Mouse (Mus musculus): ENCODE results near the gene Fabp1. TPM values are rescaled to one million over a fixed set of nuclear protein-coding genes. Genes with fewer than 3 reads are reported as not detected.

The Fabp1 gene
- polyA plus RNA-seq, 1 experiment from 2014 or later = not detected

GRCm38 (mm10) chr6:71235121-71235520 lies 35.5 kb downstream of the Fabp1 start:
- Histone ChIP-seq H3K27ac (ENCODE audit: low read length) (no peak overlapping the region), H3K4me2 (ENCODE audit: low read length) (no peak overlapping the region), H3K9me3 (ENCODE audit: control insufficient read depth, low read length) (no peaks in the 10 kb centered on the region), H3K9ac (replicated peaks; ENCODE audit: low read depth, low read length) (no peak overlapping the region), H3K36me3 (ENCODE audit: control insufficient read depth, insufficient read depth) (no peaks in the 10 kb centered on the region), H3K4me3 (replicated peaks; ENCODE audit: low read length) (no peak overlapping the region), H3K4me1 (replicated peaks; ENCODE audit: control insufficient read depth, insufficient read depth, low read length) (no peaks in the 10 kb centered on the region), H3K27me3 (replicated peaks; ENCODE audit: control insufficient read depth, insufficient read depth, low read length) (no peaks in the 10 kb centered on the region)
- 87% methylated on average over 13 of the region's 13 CpGs for WGBS
- no peak for ATAC-seq

GRCm38 (mm10) chr6:71235944-71236343 lies 36.3 kb downstream of the Fabp1 start:
- no peak for ATAC-seq
- no peaks in the 10 kb centered on the region for H3K4me1 ChIP-seq (replicated peaks; ENCODE audit: control insufficient read depth, insufficient read depth, low read length)
- no peak overlapping the region for H3K9ac ChIP-seq (replicated peaks; ENCODE audit: low read depth, low read length)
- H3K4me3 ChIP-seq (replicated peaks; ENCODE audit: low read length) = no peak overlapping the region
- H3K9me3 ChIP-seq (ENCODE audit: control insufficient read depth, low read length) = no peaks in the 10 kb centered on the region
- no peak overlapping the region for H3K27ac ChIP-seq (ENCODE audit: low read length)
- H3K36me3 ChIP-seq (ENCODE audit: control insufficient read depth, insufficient read depth) = no peaks in the 10 kb centered on the region
- WGBS = 83% methylated on average over 3 of the region's 3 CpGs
- no peaks in the 10 kb centered on the region for H3K27me3 ChIP-seq (replicated peaks; ENCODE audit: control insufficient read depth, insufficient read depth, low read length)
- H3K4me2 ChIP-seq (ENCODE audit: low read length) = no peak overlapping the region

- no peak overlapping the region for H3K4me2 ChIP-seq (ENCODE audit: low read length)
- no peak for ATAC-seq
- no peak overlapping the region for H3K4me3 ChIP-seq (replicated peaks; ENCODE audit: low read length)
- no peaks in the 10 kb centered on the region for H3K4me1 ChIP-seq (replicated peaks; ENCODE audit: control insufficient read depth, insufficient read depth, low read length)
- H3K27me3 ChIP-seq (replicated peaks; ENCODE audit: control insufficient read depth, insufficient read depth, low read length) = no peaks in the 10 kb centered on the region
- WGBS = 87% methylated on average over 6 of the region's 6 CpGs
- H3K27ac ChIP-seq (ENCODE audit: low read length) = no peak overlapping the region
- H3K9ac ChIP-seq (replicated peaks; ENCODE audit: low read depth, low read length) = no peak overlapping the region
- no peaks in the 10 kb centered on the region for H3K9me3 ChIP-seq (ENCODE audit: control insufficient read depth, low read length)
- no peaks in the 10 kb centered on the region for H3K36me3 ChIP-seq (ENCODE audit: control insufficient read depth, insufficient read depth)
These were observed 36.9 kb downstream of the Fabp1 start for GRCm38 (mm10) chr6:71236506-71236905.

GRCm38 (mm10) chr6:71237031-71237431 lies 37.4 kb downstream of the Fabp1 start:
- H3K4me2 ChIP-seq (ENCODE audit: low read length) = no peak overlapping the region

GRCm38 (mm10) chr6:71239069-71239750 lies 39.6 kb downstream of the Fabp1 start:
- H3K27ac ChIP-seq (ENCODE audit: low read length) = no peak overlapping the region
- no peak overlapping the region for H3K4me3 ChIP-seq (replicated peaks; ENCODE audit: low read length)
- no peak for ATAC-seq
- no peaks in the 10 kb centered on the region for H3K9me3 ChIP-seq (ENCODE audit: control insufficient read depth, low read length)
- H3K36me3 ChIP-seq (ENCODE audit: control insufficient read depth, insufficient read depth) = no peaks in the 10 kb centered on the region
- H3K9ac ChIP-seq (replicated peaks; ENCODE audit: low read depth, low read length) = no peak overlapping the region
- no peak overlapping the region for H3K4me2 ChIP-seq (ENCODE audit: low read length)
- WGBS = 86% methylated on average over 26 of the region's 26 CpGs
- H3K27me3 ChIP-seq (replicated peaks; ENCODE audit: control insufficient read depth, insufficient read depth, low read length) = no peaks in the 10 kb centered on the region
- no peaks in the 10 kb centered on the region for H3K4me1 ChIP-seq (replicated peaks; ENCODE audit: control insufficient read depth, insufficient read depth, low read length)

More at GRCm38 (mm10) chr6:71237031-71237431, 37.4 kb downstream of the Fabp1 start:
- WGBS = 92% methylated on average over 6 of the region's 6 CpGs
- Histone ChIP-seq H3K36me3 (ENCODE audit: control insufficient read depth, insufficient read depth) (no peaks in the 10 kb centered on the region), H3K27me3 (replicated peaks; ENCODE audit: control insufficient read depth, insufficient read depth, low read length) (no peaks in the 10 kb centered on the region), H3K9me3 (ENCODE audit: control insufficient read depth, low read length) (no peaks in the 10 kb centered on the region), H3K27ac (ENCODE audit: low read length) (no peak overlapping the region), H3K4me3 (replicated peaks; ENCODE audit: low read length) (no peak overlapping the region), H3K4me1 (replicated peaks; ENCODE audit: control insufficient read depth, insufficient read depth, low read length) (no peaks in the 10 kb centered on the region), H3K9ac (replicated peaks; ENCODE audit: low read depth, low read length) (no peak overlapping the region)
- ATAC-seq = no peak

DNA sequence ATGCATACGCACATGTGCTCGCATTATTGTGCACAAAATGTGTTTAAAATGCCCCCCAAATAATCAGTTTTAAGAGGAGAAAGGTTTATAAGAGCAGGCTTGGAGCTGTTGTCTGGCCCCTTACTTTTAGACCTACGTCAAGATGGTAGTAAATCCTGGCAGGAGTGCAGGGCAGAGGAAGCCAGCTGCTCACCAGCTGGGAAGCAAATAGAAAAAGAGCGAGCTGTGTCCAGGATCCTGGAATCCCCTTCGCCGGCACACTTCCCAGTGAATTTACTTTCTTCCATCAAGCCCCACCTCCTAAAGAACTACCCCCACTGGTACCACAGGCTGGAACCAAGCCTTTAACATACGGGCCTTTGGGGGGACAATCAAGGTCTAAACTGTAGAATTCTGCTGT lies 41.2 kb downstream of the Fabp1 start:
- no peak for ATAC-seq
- no peak overlapping the region for H3K27ac ChIP-seq (ENCODE audit: low read length)
- H3K36me3 ChIP-seq (ENCODE audit: control insufficient read depth, insufficient read depth) = no peaks in the 10 kb centered on the region
- H3K27me3 ChIP-seq (replicated peaks; ENCODE audit: control insufficient read depth, insufficient read depth, low read length) = no peaks in the 10 kb centered on the region
- no peaks in the 10 kb centered on the region for H3K9me3 ChIP-seq (ENCODE audit: control insufficient read depth, low read length)
- no peak overlapping the region for H3K4me3 ChIP-seq (replicated peaks; ENCODE audit: low read length)
- no peaks in the 10 kb centered on the region for H3K4me1 ChIP-seq (replicated peaks; ENCODE audit: control insufficient read depth, insufficient read depth, low read length)
- H3K4me2 ChIP-seq (ENCODE audit: low read length) = no peak overlapping the region
- no peak overlapping the region for H3K9ac ChIP-seq (replicated peaks; ENCODE audit: low read depth, low read length)
- 90% methylated on average over 7 of the region's 7 CpGs for WGBS

GRCm38 (mm10) chr6:71242811-71243210 lies 43.2 kb downstream of the Fabp1 start:
- H3K9me3 ChIP-seq (ENCODE audit: control insufficient read depth, low read length) = no peaks in the 10 kb centered on the region
- no peak overlapping the region for H3K4me2 ChIP-seq (ENCODE audit: low read length)
- no peaks in the 10 kb centered on the region for H3K4me1 ChIP-seq (replicated peaks; ENCODE audit: control insufficient read depth, insufficient read depth, low read length)
- H3K9ac ChIP-seq (replicated peaks; ENCODE audit: low read depth, low read length) = no peak overlapping the region
- H3K36me3 ChIP-seq (ENCODE audit: control insufficient read depth, insufficient read depth) = no peaks in the 10 kb centered on the region
- no peak overlapping the region for H3K27ac ChIP-seq (ENCODE audit: low read length)
- no peak for ATAC-seq
- no peaks in the 10 kb centered on the region for H3K27me3 ChIP-seq (replicated peaks; ENCODE audit: control insufficient read depth, insufficient read depth, low read length)
- no peak overlapping the region for H3K4me3 ChIP-seq (replicated peaks; ENCODE audit: low read length)
- WGBS = 94% methylated on average over 1 of the region's 1 CpGs

GRCm38 (mm10) chr6:71243258-71243657 lies 43.6 kb downstream of the Fabp1 start:
- Histone ChIP-seq H3K9ac (replicated peaks; ENCODE audit: low read depth, low read length) (no peak overlapping the region), H3K9me3 (ENCODE audit: control insufficient read depth, low read length) (no peaks in the 10 kb centered on the region), H3K4me2 (ENCODE audit: low read length) (no peak overlapping the region), H3K4me3 (replicated peaks; ENCODE audit: low read length) (no peak overlapping the region), H3K4me1 (replicated peaks; ENCODE audit: control insufficient read depth, insufficient read depth, low read length) (no peaks in the 10 kb centered on the region), H3K27me3 (replicated peaks; ENCODE audit: control insufficient read depth, insufficient read depth, low read length) (no peaks in the 10 kb centered on the region), H3K27ac (ENCODE audit: low read length) (no peak overlapping the region), H3K36me3 (ENCODE audit: control insufficient read depth, insufficient read depth) (no peaks in the 10 kb centered on the region)
- 92% methylated on average over 3 of the region's 3 CpGs for whole genome bisulfite sequencing
- ATAC-seq = no peak

GRCm38 (mm10) chr6:71248420-71248819 lies 48.8 kb downstream of the Fabp1 start:
- Histone ChIP-seq H3K27me3 (replicated peaks; ENCODE audit: control insufficient read depth, insufficient read depth, low read length) (no peaks in the 10 kb centered on the region), H3K4me1 (replicated peaks; ENCODE audit: control insufficient read depth, insufficient read depth, low read length) (no peaks in the 10 kb centered on the region), H3K27ac (ENCODE audit: low read length) (no peak overlapping the region), H3K4me3 (replicated peaks; ENCODE audit: low read length) (no peak overlapping the region), H3K9me3 (ENCODE audit: control insufficient read depth, low read length) (no peaks in the 10 kb centered on the region), H3K36me3 (ENCODE audit: control insufficient read depth, insufficient read depth) (no peaks in the 10 kb centered on the region), H3K9ac (replicated peaks; ENCODE audit: low read depth, low read length) (no peak overlapping the region), H3K4me2 (ENCODE audit: low read length) (no peak overlapping the region)
- ATAC-seq = no peak
- 90% methylated on average over 1 of the region's 1 CpGs for WGBS

- WGBS = 80% methylated on average over 3 of the region's 3 CpGs
- Histone ChIP-seq H3K36me3 (ENCODE audit: control insufficient read depth, insufficient read depth) (no peaks in the 10 kb centered on the region), H3K4me1 (replicated peaks; ENCODE audit: control insufficient read depth, insufficient read depth, low read length) (no peaks in the 10 kb centered on the region), H3K4me3 (replicated peaks; ENCODE audit: low read length) (no peak overlapping the region), H3K9me3 (ENCODE audit: control insufficient read depth, low read length) (no peaks in the 10 kb centered on the region), H3K27me3 (replicated peaks; ENCODE audit: control insufficient read depth, insufficient read depth, low read length) (no peaks in the 10 kb centered on the region), H3K9ac (replicated peaks; ENCODE audit: low read depth, low read length) (no peak overlapping the region), H3K4me2 (ENCODE audit: low read length) (no peak overlapping the region), H3K27ac (ENCODE audit: low read length) (no peak overlapping the region)
- ATAC-seq = no peak
These were observed 50.0 kb downstream of the Fabp1 start for GRCm38 (mm10) chr6:71249615-71250014.
